Mouse (Mus musculus) gastrocnemius, postnatal 14 days (tissue): Measurements from ENCODE around the gene Gfpt2. TPM values are rescaled to one million over a fixed set of nuclear protein-coding genes. Genes with fewer than 3 reads are reported as not detected.

Source experiments
- DNase-seq: peaks from one replicate; pipeline ENCODE4 v3.0.0; 2021; ENCODE audit warnings: mixed read lengths
- intact Hi-C: fragments of 180-260 bp; cut with DNase I; formaldehyde crosslinking; loops from one replicate; pipeline ENCODE4 v1.15.1; 2025; ENCODE audit warnings: low total_unique reads
- total RNA-seq, 2 experiments: library from RNA; stranded (reverse); gene quantifications; 2 replicates each; pipeline ENCODE4 v1.2.3; 2021

The Gfpt2 gene
- total RNA-seq, 2 experiments from 2014 or later: 6.0 to 8.2 TPM

DNA sequence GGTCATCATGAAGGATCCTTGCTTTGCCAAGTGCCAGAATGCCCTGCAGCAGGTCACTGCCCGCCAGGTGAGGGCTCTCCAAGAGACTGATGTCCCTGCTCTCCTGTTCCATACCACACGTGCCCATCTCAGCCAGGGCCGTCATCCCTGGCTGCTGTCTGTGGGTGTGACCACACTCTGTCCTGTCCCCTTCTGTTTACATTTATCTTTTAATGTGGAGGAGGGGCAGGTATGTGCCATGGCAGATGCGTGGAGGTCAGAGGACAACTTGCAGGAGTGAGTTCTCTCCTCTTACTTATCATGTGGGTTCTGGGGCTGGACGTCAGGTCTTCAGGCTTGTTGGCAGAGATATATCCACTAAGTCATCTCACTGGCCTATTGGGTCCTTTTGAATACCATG, 39.0 kb downstream of the Gfpt2 start:
- intact Hi-C loops: no loop called here
- DNase-seq: no peak

DNA sequence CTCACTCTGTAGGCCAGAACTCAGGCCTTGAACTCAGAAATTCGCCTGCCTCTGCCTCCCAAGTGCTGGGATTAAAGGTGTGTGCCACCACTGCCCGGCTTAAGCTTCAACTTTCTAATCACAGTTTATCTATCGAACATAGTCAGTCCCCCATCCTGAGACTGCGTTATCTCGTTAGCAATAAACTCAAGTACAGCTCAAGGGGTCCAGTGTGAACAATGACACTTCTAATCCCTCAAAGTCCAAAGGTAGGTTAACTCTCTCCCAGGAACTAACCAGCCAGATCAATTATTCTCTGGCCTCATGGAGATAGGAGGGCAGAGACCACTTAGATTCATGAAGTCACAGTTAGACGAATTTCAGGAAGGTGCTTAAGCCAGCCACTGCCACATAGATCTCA, 40.3 kb downstream of the Gfpt2 start:
- intact Hi-C loops: no loop called here
- DNase-seq: no peak

DNA sequence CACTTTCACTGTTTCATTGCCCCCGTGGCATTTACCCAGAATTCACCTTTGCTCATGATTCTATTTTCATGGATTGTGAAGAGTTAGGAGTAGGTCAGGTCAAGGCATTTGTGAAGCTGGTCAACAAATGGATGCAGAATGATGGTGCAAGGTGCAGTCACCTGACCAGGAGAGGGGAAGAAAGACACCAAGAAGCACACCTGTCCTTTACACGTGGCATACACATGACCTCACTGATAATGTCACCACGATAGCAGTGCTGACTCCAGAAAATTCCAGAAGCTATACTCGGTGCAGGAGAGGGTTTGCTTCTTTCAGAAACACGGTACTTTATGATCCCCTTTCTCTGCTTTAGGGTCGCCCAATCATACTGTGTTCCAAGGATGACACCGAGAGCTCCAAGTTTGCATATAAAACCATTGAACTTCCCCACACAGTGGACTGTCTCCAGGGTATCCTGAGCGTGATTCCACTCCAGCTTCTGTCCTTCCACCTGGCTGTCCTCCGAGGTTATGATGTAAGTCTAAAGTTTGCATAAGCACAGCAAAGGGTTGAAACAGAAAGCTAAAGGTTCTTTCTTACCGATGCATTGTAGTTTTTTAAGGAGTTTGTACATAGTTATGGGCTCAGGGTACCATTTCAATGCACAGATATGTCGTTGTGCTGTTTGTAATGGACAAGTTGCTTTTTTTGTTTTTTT, 41.4 kb downstream of the Gfpt2 start:
- intact Hi-C loops: no loop called here
- DNase-seq: no peak

DNA sequence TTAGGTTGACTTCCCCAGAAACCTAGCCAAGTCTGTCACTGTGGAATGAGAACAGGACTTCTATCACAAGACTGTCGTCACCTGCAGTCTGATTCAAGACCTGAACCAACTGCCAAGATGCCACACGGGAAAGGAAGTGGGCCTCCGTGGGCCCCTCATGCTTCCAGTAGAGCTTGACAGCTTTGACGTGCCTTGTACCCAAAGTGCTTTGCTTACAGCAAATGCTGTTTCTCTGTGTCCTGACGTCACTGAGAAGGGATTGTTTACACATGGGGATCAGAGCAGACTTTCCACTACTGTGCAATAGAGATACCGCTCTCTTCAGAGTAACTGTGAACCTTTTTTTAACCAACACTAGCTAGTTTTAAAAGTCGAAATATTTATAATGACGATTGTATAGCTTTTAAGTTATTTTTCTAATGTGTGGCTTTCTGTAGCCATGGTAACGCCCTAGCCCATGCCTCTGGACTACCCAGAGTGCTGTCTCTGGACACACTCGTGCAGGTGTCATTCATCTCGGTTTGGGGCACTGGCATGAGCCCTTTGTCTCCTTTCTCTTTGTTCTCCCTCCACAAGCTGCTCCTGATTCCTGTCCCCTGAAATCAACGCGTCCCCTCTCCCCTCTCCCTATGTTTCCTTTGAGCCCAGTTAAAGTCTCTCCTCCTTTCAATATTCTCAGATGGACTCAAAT, 43.9 kb downstream of the Gfpt2 start:
- intact Hi-C loops: no loop called here
- DNase-seq: no peak

DNA sequence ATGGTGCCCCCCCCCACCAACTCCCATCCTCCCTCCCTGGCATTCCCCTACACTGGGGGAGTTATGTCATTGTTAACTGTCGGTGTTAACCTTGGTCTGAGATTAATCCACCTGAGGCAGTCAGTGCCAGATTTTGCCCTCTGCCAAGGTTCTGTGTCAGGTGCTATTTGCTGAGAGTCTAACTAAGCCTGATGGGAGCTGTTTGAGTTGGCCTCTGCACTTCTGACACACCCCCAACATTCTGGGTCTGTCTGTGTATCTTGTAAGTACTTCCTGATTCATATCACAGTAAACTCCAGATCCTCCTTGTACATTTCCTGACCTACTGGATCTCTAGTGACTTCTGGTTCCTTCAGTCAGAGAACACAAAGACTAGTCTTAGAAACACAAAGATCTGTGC, 46.7 kb downstream of the Gfpt2 start:
- intact Hi-C loops: loop anchor here (10.0 kb wide), 1 partner anchor 116 kb away; no protein-coding TSS in a partner anchor
- no peak for DNase-seq

DNA sequence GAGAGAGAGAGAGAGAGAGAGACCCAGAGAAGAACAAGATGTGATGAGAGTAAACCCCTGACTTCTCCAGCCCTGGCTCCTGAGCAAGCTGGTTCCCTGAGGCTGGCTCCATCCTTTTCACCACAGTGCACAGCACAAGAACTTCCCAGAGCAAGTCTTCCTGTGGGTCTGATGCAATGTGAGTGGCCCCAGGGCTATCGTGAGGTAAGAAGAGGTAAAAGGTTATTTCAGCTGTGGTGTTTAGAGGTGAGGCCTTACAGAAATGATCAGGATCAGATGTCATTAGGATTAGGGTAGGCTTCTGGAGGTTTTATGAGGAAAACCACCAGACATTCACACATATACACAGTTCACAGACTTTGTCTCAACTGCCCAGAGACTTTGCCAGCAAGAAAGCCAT, 47.9 kb downstream of the Gfpt2 start:
- no peak for DNase-seq
- intact Hi-C loops: loop anchor here (10.0 kb wide), 1 partner anchor 117 kb away; no protein-coding TSS in a partner anchor

DNA sequence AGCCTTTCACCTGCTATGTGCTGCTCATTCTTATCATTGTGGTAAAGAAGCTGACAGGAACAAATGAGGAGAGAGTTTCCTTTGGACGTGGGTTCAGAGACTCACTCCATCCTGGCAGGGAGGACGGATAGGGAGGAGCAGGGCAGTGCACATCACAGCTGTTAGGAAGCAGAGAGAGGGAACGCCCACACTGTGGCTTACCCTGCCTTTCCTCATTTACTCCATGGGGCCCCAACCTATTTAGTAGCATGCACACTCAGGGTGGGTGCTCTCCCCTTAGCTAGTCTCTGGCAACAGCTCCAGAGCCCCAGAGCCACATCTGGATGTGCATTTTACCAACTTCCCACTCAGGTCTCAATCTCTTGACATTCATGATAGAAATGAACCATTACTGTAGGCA, 48.7 kb downstream of the Gfpt2 start:
- intact Hi-C loops: loop anchor here (10.0 kb wide), 1 partner anchor 118 kb away; no protein-coding TSS in a partner anchor
- DNase-seq: no peak

DNA sequence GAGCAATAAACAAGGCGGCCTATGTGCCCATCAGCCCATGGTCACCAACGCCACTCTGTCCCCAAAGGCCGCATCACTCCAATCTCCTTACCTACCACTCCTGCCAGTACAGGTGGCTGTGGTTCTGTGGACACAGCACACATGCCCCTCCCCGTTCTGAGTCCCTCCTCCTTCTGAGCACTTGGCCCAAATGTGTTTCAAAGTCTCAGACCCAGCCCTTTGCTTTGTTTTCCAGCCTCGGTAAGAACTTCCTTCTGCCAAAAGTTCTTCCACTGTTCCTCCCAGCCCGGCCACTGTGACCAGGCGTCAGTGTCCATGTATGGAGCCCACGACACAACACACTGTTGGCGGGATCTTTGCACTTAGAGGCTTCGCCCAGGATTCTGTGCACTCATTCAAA, 50.3 kb downstream of the Gfpt2 start:
- no peak for DNase-seq
- intact Hi-C loops: loop anchor here (10.0 kb wide), 1 partner anchor 120 kb away; no protein-coding TSS in a partner anchor

DNA sequence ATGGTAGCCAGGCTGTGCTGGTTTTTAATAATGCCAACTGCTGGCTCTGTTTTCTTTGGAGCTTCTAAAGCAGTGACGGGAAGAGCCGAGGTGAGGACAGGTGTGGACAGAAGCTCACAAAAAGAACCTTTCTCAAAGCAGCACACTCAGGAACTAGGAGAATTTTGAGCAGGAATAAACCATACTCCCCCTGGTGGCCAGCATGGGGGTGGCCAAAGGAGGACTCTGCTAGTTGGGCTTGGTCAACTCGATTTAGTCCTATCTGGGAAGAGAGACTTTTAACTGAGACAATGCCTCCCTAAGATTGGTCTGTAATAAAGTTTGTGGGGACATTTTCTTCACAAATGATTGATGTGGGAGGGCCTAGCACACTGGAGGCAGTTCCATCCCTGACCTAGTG, 51.0 kb downstream of the Gfpt2 start:
- intact Hi-C loops: loop anchor here (10.0 kb wide), 1 partner anchor 120 kb away; no protein-coding TSS in a partner anchor
- peak; percentile 61 for DNase-seq

DNA sequence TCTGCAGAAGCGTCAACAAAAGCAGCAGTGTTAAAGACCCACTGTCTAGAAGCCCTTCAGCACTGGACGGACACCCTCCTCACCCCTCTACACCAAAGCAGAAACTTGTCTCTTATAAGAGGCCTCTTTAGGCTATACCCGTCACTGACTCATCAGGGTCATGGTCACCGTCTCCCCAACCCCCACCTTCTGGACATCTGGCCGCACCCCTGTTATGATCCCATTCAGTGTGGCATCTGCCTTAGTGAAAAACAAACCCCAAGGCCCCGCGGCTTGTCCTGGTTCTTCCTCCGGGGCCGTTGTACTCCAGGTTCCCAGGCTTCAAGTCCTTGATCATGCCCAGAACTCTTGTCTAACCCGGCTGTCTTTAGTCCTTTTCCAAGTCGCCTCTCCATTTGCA, 52.0 kb downstream of the Gfpt2 start:
- DNase-seq: no peak
- intact Hi-C loops: loop anchor here (10.0 kb wide), 1 partner anchor 121 kb away; no protein-coding TSS in a partner anchor

DNA sequence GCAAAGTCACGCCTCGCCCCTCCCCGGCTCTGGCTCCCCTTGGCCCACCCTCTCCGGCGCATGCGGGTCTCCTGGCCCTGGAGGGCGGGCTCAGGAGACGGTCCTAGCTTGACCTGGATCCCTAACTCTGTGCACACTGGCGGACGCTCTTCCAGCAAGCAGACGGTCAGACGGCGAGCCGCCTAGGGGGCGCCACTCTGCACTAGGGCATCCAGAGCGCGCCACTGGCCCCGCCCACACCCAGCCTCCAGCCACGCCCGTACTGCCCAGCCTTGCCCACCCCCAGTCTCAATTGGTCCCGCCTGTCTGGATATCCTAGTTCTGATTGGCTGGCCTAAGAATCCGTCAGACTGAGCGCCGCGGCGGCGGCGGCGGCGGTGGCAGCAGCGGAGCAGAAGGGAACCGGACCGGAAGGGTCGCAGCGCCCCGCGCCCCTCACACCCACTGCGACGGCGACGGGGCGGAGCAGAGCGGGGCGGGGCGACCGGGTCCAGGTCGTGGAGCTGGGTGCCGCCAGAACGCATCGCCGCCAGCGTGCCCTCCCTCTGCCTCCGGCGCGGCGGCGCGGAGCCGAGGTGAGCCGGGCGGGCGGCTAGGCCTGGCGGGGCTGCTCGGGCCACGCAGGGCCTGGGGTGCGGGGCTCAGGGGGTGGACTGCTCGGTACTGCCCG, 52.6 kb downstream of the Gfpt2 start, which contains the start of gene Mapk9:
Gene Mapk9 (plus strand): TSS at position 351 of the 670 bp plus-strand sequence.
- intact Hi-C loops: loop anchor here (10.0 kb wide), 1 partner anchor 122 kb away; no protein-coding TSS in a partner anchor

DNA sequence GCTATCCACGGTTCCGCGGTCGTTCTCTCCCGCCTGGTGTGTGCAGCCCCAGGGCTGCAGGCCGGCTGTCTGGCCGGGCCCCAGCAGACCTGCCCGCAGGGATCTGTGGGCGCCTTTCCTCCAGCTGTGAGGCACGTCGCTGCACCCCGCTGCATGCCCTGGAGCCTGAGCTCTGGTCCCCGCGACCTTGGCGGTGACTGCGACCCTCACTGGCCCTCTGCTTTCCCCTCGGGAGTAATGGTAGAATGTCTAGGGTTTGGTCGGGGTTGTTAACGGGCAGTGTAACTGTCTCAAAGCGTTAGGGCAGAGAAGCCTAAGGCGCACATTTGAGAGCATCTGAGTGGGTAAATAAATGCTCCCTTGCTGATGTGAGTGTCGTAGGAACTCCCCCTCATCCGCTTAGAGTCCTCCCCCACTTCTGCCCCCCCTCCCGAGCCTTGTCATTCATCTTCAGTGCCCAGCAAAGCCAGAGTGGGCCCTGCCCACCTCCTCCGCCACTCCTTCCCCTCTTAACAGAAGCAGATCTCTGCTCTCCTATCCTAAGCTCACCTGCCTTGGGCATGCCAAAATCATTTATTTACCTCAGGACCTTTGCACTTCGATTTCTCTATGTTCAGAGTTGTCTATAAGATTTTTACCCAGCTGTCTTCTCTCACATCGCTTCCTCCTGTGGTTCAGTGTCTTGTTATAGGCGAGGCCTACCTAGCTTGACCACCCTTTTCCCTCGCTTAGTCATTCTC, 53.3 kb downstream of the Gfpt2 start:
- intact Hi-C loops: loop anchor here (10.0 kb wide), 1 partner anchor 122 kb away; no protein-coding TSS in a partner anchor
- DNase-seq: no peak

More for the DNA sequence above, 52.6 kb downstream of the Gfpt2 start, which contains the start of gene Mapk9:
- peak; percentile 98 for DNase-seq

DNA sequence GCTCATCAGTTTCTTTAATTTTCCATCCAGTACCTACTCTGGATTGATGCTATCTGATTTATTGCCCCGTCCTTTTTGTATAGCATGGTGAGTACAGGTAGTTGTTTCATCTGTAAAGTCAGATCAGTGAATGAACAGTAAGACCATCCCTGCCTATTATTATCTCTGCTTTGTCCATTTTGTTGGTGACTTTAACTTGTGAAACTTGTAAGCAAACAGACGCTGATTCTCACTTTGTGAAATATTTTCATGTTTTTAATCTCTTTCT, 53.8 kb downstream of the Gfpt2 start:
- intact Hi-C loops: loop anchor here (10.0 kb wide), 1 partner anchor 123 kb away; no protein-coding TSS in a partner anchor
- DNase-seq: no peak

DNA sequence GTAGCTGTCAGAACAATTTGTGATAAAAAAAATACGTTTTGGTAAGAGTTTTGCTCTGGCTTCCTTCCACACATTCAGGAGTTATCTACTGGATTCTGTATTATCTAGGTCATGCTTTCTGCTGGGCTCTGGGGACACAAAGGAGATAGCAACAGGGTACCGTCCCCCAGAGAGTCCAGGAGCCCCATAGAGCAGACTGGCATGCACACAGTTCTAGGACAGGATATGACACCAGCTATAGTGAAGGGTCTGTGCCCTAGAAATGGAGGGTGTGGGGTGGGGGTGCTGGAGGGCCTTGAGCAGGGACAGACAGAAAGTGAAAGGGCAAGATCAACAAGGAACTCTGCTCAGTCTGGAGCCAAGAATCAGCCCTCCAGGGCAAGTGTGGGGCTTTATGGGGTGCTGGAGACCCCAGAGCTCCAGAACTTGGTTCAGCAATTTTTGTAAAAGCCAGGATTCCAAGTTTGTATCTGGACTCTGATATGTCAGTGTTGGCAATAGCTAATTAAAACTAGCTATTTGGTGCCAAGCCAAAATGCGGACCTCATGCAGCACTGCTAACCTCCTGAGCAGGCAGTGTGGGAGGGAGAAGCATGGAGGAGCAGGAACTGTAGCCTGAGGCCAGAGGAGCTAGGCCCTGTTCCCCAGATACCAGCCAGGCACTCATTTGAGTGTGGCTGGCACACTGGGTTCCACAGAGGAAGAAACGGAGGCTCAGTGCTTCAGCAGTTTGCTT, 54.3 kb downstream of the Gfpt2 start:
- intact Hi-C loops: loop anchor here (10.0 kb wide), 1 partner anchor 123 kb away; no protein-coding TSS in a partner anchor
- DNase-seq: no peak

DNA sequence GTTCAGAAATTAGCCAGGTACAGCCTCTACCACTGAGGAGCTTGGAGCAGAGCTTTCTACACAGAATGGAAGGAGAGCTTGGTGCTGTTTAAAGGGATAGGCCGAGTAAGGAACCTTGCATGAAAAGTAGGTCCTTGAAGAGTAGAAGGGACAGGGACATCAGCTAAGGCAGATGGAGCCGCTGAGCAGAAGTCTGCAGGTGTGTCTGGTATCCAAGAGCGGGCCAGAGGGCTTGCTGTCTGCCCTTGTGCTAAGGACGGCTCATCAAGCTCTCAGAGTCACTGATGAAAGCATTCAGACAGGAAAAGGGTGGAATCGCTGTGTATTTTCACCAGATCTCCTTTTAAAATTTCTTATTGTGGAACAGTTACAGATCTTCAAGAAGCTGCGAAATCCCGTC, 56.4 kb downstream of the Gfpt2 start:
- intact Hi-C loops: no loop called here
- DNase-seq: no peak

DNA sequence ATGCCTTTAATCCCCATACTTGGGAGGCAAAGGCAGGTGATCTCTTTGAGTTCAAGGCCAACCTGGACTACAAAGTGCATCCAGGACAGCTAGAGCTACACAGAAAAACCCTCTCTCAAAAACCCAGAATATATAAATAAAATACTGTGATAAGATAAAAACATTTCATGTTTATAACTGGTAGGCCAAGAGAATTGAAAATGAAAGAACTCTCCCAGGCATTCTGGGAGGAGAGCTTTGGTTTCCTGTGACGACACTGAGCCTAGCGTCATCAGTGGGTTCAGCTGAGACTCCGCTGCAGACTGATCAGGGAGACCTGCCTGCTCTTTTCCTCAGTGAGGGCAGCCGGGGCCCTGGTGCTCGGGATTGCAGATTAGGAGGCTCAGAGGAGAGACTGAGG, 61.2 kb downstream of the Gfpt2 start:
- intact Hi-C loops: no loop called here
- no peak for DNase-seq

DNA sequence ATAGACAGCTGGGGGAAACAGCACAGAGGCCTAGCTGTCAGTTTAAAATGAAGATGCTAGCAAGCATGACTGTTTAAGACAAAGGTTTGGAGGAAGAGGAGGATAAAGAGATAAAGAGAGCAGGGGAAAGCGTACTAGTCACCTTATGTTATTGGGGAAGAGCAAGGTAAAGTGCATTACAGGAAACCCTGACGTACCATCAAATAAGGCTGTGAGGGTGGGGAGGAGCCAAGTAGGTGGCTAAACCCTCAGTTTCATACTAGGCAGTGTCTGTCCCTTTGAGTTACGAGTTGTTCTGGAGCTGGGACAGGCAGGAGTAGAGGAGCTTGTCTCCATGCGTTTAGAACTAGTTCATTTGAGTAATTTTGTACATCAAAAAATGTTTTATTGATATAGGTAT, 67.2 kb downstream of the Gfpt2 start:
- no peak for DNase-seq
- intact Hi-C loops: no loop called here

DNA sequence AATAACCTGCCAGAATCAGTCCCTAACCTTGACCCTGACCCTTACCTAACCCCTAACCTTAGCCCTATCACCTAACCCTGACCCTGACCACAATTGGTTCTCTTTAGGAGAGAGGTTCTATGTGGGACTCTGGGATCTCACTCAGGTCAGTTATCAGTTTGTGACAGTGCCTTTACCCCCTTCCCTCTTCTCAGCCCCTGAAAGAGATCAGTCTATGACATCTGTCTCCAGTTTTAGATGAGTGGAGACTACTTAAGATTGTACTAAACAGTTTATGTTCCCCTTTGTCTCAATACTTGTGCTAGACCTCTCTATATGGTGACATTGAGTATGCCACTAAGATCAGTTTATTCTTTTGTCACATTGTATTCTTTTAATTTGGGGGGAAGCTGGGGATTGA, 69.9 kb downstream of the Gfpt2 start:
- intact Hi-C loops: no loop called here
- no peak for DNase-seq

DNA sequence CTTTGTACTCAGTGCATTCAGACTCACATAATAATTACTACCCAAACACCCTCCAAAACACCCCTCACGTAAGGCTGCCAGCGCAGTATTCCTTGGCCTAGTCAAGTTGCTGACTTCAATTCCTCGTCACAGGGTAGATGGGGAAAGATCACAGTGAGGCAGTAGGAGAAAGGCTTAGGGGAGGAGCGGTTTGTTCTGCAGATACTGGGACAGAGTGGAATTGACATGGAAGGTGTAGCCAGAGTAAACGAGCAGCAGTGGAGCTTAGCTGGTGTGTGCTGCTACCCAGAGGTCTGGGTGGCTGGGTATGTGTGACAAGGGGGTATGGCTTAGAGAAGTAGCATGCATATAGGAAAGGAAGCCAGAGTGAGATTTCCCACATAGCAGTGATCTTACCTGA, 73.3 kb downstream of the Gfpt2 start:
- intact Hi-C loops: loop anchor here (5.0 kb wide), 2 partner anchors 135 to 215 kb away; no protein-coding TSS in a partner anchor
- DNase-seq: no peak
